Mouse (Mus musculus) ovary, adult 10 weeks (tissue): ENCODE measurements around the gene Clmp. TPM values are rescaled to one million over a fixed set of nuclear protein-coding genes. Genes with fewer than 3 reads are reported as not detected.

Experiments used
- polyA plus RNA-seq: library from polyadenylated mRNA; stranded (reverse); fragments of 350-450 nt; fragmentation: Illumina TruSeq; extraction: RNeasy Lipid Tissue Mini Kit (QIAGEN cat#74804); gene quantifications from one replicate; pipeline ENCODE4 v1.2.3, GENCODE M21; 2014

The Clmp gene
- polyA plus RNA-seq: 27.8 TPM

DNA sequence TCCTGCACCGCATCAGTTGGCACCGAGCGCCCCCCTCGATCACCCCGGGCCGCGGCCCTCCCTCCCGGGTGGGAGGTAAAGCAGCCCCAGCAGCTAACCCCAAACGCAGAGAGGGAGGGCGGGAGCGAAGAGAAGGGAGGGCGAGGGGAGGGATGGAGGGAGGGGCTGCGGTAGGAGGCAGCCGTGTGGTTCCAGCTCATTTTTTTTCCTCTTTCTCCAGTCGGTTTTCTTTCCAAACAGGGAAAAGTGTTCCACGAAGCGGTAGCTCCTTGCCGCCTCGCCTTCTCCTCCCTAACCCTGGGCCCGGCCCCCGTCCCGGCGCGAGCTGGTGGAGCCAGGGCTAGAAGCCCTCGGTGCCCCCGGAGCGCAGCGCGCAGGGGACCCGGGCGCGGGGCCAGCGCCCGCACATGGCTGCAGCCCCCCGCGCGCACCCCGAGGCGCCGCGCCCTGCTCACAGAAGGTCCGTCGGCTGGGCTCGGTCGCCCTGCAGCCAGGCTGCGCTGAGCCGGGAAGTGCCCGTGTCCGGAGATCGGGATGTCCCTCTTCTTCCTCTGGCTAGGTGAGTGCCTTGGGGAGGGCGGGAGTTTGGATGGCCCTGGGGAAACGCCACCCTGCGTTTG lies at the start of gene Clmp:
Clmp (plus strand) TSS at position 162 of the 620 bp plus-strand sequence.

DNA sequence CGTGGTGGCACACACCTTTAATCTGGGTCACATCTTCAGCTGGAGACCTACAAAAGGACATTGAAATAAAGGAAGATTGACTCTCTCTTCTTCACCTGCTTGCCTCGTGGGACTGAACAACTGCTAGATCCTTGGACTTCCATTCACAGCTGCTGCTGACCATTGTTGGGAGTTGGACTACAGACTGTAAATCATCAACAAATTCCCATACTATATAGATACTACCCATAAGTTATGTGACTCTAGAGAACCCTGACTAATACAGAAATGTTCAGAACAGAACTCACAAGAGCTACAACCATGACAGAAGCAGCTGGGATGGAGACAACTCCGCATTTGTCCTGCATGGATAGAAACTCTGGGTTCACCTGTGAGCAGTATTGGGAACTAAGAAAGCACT lies 15.4 kb upstream of the Clmp start, which contains the start of gene Gm21915:
Gm21915 (plus strand) TSS at position 301 of the 400 bp plus-strand sequence.

DNA sequence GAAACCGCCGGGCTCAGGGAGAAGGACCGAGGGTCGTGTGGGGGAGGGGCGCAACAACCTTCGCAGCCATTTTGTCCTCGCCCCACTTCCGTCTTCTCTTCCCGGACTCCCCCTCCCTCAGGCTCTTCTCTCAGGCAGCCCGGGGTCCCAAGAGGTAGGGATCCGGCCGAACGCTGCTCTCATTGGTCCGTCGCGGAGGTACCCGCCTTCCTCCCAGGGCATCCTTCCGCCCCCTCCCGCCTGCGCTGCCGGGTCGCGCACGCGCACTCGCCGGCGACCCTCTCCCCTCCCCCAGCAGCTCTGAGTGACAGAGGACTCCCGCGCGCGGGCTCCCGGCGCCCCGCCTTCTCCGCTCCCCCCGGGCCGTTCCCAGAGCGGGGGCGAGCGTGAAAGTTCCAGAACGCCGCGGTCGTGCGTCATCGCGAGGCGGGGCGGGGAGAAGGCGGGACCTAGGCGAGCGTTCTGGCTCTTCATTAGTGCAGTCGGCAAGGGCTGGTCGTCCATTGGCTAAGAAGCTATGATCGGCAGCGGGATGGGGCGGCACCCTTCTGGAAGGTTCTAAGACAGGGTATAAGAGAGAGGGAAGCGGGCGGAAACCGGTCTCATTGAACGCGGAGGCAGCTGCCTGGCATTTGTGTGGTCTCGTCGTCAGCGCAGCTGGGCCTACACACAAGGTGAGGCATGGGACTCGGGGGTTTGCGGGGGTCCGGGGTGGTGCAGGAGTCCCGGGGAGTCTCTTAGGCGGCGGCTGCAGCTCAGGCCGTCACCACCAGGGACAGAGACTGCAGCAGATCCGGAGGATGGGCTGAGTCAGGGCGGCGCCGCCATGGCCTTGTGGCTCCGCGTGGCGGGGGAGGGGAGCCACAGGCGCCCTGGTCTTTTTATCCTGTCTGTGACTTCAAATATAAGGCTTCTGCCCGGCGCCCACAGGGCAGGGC lies 115.2 kb downstream of the Clmp start, which contains the start of gene Hspa8:
Hspa8 (plus strand) TSS at position 310 of the 938 bp plus-strand sequence.

Other genes with a start within 250 kb of the Clmp start
- 122 TPM for gene Gramd1b, start 154.6 kb upstream of the Clmp start, polyA plus RNA-seq
- gene Gm21915, start 15.3 kb upstream of the Clmp start, polyA plus RNA-seq: not detected
- 1,701 TPM for gene Hspa8, start 115.0 kb downstream of the Clmp start, polyA plus RNA-seq
- gene Bsx, start 188.2 kb downstream of the Clmp start, polyA plus RNA-seq: not detected